Mouse (Mus musculus): ENCODE results near the gene Bcl2l11. TPM values are rescaled to one million over a fixed set of nuclear protein-coding genes. Genes with fewer than 3 reads are reported as not detected.

Bcl2l11 gene
- 17.9 and 18.0 TPM in 2 replicates for polyA plus RNA-seq (2015; fragmentation: Nextera tagmentation; extraction: Ambion mirVana)

DNA sequence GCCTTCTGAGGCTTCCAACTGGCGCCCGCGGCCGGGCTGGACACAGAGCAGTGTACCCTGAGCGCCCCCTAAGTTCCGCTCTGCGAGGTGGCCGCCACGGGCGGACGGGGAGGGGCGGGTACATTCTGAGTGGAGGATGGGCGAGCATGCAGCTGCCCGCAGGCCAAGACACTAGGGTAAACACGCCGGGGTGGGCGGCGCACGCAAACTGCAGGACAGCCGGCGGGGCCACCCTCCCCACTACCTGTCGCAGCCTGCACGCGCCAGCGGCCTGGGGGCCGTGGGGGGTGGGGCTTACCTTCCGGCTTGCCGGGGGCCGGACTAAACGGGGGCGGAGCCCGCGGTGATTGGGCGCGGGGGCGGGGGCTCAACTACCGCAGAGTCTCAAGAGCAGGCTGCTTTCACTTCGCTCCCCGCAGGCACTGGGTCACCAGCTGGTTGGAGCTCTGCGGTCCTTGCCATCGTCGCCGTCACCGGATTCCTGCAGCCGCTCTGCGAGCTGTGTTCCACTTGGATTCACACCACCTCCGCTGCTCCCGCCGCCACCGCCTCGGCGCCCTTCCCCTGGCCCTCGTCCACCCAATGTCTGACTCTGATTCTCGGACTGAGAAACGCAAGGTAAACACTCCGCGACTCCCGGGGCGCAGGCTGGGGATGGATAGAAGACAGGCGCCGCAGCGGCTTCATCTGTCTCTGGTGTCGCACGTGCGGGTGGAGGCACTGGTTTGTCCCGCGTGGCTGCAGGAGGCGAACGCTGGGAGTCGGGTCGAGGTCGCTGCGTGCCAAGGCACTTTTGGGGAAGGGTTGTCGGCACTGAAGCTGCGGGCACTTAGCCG lies at the start of gene Bcl2l11:
Bcl2l11 (plus strand) TSS at position 404 of the 836 bp plus-strand sequence.
- peak within 1 kb of the TSS; percentile 68 for H3K4me3 ChIP-seq
- H3K36me3 ChIP-seq = no peaks in the 10 kb centered on the region
- WGBS = under 1% methylated on average over 74 of the region's 76 CpGs
- peak within 1 kb of the TSS; percentile 92 for H3K27ac ChIP-seq
- H3K9me3 ChIP-seq = no peaks in the 10 kb centered on the region
- H3K4me2 ChIP-seq = peak within 1 kb of the TSS; percentile 98
- ATAC-seq (ENCODE audit: low FRiP score) = peak; percentile 85
- H3K9ac ChIP-seq = peak within 1 kb of the TSS; percentile 83
- peaks cover 60% of the 10 kb centered on the region for H3K4me1 ChIP-seq (replicated peaks)
- H3K27me3 ChIP-seq = peaks cover 43% of the 10 kb centered on the region

DNA sequence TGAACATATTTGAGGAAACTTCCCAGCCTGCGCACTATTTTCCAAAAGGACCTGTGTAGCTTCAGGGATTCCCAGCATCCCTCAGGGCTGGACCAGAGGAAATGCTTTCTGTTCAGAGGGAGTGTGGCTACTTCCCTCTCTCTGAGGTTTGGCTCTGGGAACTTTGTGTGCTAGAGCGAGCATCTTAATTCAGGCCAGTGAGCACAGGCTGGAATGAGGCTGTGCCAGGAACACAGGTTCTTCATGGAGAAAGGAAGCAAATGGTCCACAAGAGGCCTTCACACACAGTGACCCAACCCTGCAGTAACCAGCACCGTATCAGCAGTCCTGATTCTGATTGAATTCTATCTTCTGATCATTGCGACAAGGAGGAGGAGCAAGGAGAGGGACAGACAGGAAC lies 48.9 kb upstream of the Bcl2l11 start:
- H3K27ac ChIP-seq = no peak overlapping the region
- H3K36me3 ChIP-seq = no peaks in the 10 kb centered on the region
- peaks cover 12% of the 10 kb centered on the region for H3K4me1 ChIP-seq (replicated peaks)
- WGBS = 81% methylated on average over 4 of the region's 4 CpGs
- H3K9me3 ChIP-seq = no peaks in the 10 kb centered on the region
- no peak overlapping the region for H3K4me3 ChIP-seq
- H3K9ac ChIP-seq = no peak overlapping the region
- H3K27me3 ChIP-seq = no peaks in the 10 kb centered on the region; the same call in 1 of the 2 replicates
- H3K4me2 ChIP-seq = no peak overlapping the region
- ATAC-seq (ENCODE audit: low FRiP score) = no peak

DNA sequence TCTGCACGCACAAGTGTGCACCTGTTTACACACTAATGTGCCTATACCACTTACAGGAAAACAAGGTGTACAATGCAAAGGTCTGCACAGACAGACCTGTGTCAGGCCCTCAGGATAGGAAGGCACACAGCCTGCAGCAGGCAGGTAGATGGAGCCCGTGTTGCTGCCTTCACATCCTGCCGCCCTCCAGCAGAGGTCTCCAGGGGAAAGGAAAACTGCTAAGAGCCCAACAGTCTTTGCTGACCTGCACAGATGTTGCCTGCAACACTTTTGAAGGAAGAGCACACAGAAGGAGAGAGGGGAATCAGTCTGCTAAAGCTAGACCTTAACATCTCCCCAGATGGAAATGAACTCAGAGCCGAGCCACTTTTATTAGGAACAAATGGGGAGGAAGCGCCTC lies 47.0 kb upstream of the Bcl2l11 start:
- Histone ChIP-seq H3K36me3 (no peaks in the 10 kb centered on the region), H3K4me3 (no peak overlapping the region), H3K27ac (0 out of 2 replicates have a peak overlapping the region, but pooled peaks have one; percentile 49), H3K27me3 (no peaks in the 10 kb centered on the region; the same call in 1 of the 2 replicates), H3K9me3 (no peaks in the 10 kb centered on the region), H3K9ac (no peak overlapping the region), H3K4me2 (peak overlapping the region; percentile 14; the same call in 1 of the 2 replicates), H3K4me1 (replicated peaks) (peaks cover 12% of the 10 kb centered on the region)
- ATAC-seq (ENCODE audit: low FRiP score) = no peak
- WGBS = 41% methylated on average over 5 of the region's 5 CpGs

DNA sequence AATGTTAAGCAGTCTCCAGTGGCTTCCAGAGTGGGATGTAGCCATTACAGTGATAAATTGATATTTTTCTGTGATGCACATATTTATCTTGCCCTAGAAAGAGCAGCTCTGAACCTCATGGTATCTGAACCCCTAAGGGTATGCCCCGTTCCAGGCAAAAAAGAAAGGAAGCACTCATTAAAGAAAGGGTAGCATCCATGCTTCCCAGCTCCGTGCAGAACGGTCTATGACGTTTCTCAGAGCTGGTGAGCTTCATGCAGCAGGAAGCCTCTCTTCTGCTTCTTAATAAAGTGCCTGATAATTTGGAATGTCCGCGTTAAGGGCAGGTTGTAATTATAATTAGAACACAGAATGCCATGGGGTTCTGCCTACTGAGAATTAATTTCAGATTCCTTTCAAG lies 46.5 kb upstream of the Bcl2l11 start:
- Histone ChIP-seq H3K4me1 (replicated peaks) (peaks cover 12% of the 10 kb centered on the region), H3K9me3 (no peaks in the 10 kb centered on the region), H3K27me3 (no peaks in the 10 kb centered on the region; the same call in 1 of the 2 replicates), H3K4me2 (peak overlapping the region; percentile 14; the same call in 1 of the 2 replicates), H3K27ac (peak overlapping the region; percentile 49), H3K9ac (no peak overlapping the region), H3K4me3 (no peak overlapping the region), H3K36me3 (no peaks in the 10 kb centered on the region)
- 52% methylated on average over 6 of the region's 6 CpGs for WGBS
- ATAC-seq (ENCODE audit: low FRiP score) = no peak

DNA sequence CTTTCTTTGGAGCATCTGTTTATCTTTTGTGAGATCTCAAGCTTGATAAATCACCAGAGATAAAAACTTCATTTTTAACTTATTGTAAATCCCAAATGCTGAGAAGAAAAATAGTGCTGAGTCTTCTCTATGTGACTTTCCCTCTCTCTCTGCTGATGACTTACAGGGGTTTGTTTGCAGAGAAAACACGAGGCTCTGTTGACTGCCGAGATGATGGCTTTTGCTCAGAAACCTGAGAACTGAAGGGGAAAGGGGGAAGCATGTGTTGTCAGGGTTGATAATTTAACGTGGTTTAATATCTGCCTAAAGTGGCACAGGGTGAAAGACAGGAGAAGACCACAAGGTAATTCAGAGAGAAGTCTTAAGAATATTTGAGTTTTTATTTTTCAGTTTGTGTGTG lies 42.0 kb upstream of the Bcl2l11 start:
- H3K4me1 ChIP-seq (replicated peaks) = peaks cover 8% of the 10 kb centered on the region
- H3K4me2 ChIP-seq = no peak overlapping the region
- ATAC-seq (ENCODE audit: low FRiP score) = no peak
- no peak overlapping the region for H3K4me3 ChIP-seq
- 50% methylated on average over 3 of the region's 3 CpGs for WGBS
- H3K9me3 ChIP-seq = no peaks in the 10 kb centered on the region
- H3K27ac ChIP-seq = no peak overlapping the region
- no peaks in the 10 kb centered on the region for H3K36me3 ChIP-seq
- H3K27me3 ChIP-seq = no peaks in the 10 kb centered on the region
- H3K9ac ChIP-seq = no peak overlapping the region

DNA sequence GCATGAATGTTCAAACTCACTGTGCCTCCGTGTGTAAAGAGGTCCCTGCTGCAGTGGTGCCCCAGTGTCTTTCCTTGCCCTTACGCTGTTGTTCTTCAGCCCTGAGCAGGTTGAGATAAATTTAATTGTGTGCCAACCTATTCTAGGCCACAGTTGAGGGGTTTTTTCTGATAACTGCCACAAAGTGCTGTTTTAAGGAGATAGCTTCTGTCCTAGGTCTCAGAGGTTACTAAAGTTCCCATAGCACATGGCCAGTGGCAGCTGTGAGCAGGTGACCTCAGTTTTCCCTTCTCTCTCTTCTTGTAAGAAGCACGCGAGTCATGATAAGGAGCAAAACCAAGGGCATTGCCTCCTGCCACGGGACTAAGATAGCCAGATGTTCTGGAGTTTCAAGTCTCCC lies 41.2 kb upstream of the Bcl2l11 start:
- 92% methylated on average over 5 of the region's 5 CpGs for WGBS
- Histone ChIP-seq H3K4me1 (replicated peaks) (peaks cover 4% of the 10 kb centered on the region; the same call in 1 of the 2 replicates), H3K9me3 (no peaks in the 10 kb centered on the region), H3K27me3 (no peaks in the 10 kb centered on the region), H3K4me2 (no peak overlapping the region), H3K4me3 (no peak overlapping the region), H3K36me3 (no peaks in the 10 kb centered on the region), H3K27ac (no peak overlapping the region), H3K9ac (no peak overlapping the region)
- no peak for ATAC-seq (ENCODE audit: low FRiP score)

DNA sequence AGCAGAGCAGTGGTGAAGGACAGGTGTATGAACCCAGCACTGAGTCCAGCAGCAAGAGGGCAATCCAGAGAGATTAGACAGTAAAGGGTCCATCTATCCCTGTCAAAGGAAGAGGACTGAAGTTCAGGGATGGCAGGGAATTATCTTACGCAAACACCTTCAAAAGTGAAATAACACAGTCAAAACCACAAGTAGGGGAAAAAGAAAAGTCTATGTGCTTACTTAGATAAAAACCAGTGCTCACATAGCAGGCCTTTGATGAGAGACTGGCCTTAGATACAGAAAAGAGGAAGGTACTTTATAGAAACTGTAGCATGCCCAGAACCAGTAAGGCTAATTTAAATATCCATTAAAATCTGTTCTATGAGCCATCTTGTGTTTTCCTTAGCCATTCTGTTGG lies 40.4 kb upstream of the Bcl2l11 start:
- 96% methylated on average over 1 of the region's 1 CpGs for WGBS
- no peak overlapping the region for H3K27ac ChIP-seq
- no peak for ATAC-seq (ENCODE audit: low FRiP score)

DNA sequence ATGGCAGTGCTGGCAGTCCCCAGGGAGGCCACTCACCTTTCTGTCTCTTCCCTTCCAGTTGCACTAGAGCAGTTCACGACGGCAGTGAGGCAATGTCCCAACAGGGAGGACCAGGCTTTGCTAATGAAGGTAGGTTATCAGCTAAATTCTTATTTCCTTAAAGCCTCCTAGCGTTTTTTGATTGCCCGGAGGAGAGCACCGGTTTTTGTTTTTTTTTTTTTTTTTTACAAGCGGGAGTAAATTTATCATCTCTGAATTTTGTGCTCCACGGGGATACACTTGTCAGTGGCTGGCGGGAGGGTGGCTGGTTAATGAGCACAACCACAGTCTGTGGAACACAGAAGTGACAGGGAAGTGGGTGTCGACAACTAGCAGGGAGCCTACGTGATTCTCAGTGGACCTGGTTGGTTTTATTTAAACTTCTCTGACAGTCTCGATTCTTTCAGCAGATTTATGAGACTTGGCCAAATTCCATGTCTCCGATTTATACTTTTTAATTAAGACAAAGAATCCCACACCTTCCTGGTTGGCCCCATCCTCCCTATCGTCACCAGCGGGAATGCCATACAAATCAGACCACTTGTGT lies 39.4 kb upstream of the Bcl2l11 start:
- no peaks in the 10 kb centered on the region for H3K27me3 ChIP-seq
- no peak overlapping the region for H3K27ac ChIP-seq
- H3K4me2 ChIP-seq = no peak overlapping the region
- 64% methylated on average over 14 of the region's 14 CpGs for WGBS
- H3K9ac ChIP-seq = no peak overlapping the region
- no peak overlapping the region for H3K4me3 ChIP-seq
- ATAC-seq (ENCODE audit: low FRiP score) = no peak
- H3K36me3 ChIP-seq = no peaks in the 10 kb centered on the region
- H3K4me1 ChIP-seq (replicated peaks) = peaks cover 3% of the 10 kb centered on the region; the same call in 1 of the 2 replicates
- H3K9me3 ChIP-seq = no peaks in the 10 kb centered on the region

More for the DNA sequence above, 40.4 kb upstream of the Bcl2l11 start:
- Histone ChIP-seq H3K4me1 (replicated peaks) (no peaks in the 10 kb centered on the region), H3K4me2 (no peak overlapping the region), H3K9me3 (no peaks in the 10 kb centered on the region), H3K36me3 (no peaks in the 10 kb centered on the region), H3K27me3 (no peaks in the 10 kb centered on the region), H3K4me3 (no peak overlapping the region), H3K9ac (no peak overlapping the region)

DNA sequence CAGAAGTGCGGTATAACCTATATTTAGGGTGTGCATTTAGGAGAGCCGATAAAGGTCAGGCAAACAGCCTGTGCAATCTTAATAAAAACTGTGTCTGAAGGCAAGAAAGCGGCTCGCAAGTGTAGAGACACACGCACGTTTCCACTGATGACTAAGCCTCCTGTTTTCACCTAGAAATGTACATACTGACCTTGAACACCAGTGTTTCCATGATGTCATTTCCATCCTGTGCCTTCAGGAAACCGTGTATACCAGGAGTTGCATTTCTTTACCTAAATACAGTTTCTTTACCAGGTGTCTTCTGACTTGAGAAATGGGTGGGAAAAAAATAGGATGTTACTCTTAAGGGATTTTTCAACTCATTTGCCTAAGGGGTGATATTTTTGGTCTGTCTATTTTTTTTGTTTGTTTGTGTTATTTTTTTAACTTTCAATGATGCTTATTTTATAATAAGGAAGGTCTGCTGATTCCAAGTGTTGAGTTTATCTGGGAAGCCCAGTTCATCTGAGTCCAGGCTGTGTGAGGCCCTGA lies 38.8 kb upstream of the Bcl2l11 start:
- Histone ChIP-seq H3K9me3 (no peaks in the 10 kb centered on the region), H3K27ac (no peak overlapping the region), H3K4me2 (no peak overlapping the region), H3K9ac (no peak overlapping the region), H3K4me1 (replicated peaks) (peaks cover 9% of the 10 kb centered on the region), H3K4me3 (no peak overlapping the region), H3K36me3 (no peaks in the 10 kb centered on the region), H3K27me3 (no peaks in the 10 kb centered on the region)
- ATAC-seq (ENCODE audit: low FRiP score) = no peak
- WGBS = 87% methylated on average over 7 of the region's 7 CpGs

DNA sequence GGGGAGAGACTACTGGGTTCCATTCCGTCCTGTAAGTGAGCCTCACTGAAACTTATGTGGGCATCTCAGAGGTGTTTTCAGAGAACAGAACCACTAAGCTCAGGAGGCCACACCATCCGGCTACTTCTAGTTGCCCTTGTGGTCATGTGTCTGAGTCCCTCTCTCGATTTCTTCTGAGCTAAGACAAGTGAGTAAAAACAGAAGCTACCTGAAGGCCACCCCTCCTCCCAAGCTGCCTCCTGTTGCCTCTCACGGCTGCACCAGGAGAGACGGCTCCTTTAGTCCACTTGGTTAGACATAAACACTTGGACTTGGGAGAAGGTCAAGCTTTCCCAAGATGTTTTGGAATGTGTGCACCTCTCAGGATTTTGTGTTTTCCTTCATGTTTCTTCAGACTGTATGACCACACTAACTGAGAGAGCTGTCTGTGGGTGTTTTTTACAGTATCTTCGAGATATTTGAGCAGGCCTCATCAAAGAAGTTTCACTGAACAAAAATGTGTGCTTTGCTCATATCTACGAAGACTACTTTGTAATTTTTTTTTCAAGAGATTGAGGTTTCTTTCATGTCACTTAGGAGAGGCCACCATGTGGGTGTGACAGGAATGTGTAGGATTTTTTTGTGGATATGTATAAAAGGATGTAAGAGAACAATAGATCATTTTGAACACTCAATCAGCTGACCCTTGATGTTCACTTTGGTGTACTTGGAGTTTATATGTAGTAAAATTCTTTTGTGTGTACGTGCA lies 37.9 kb upstream of the Bcl2l11 start:
- Histone ChIP-seq H3K27ac (no peak overlapping the region), H3K9ac (no peak overlapping the region), H3K9me3 (no peaks in the 10 kb centered on the region), H3K36me3 (no peaks in the 10 kb centered on the region), H3K4me1 (replicated peaks) (peaks cover 13% of the 10 kb centered on the region), H3K4me2 (no peak overlapping the region), H3K27me3 (no peaks in the 10 kb centered on the region), H3K4me3 (no peak overlapping the region)
- no peak for ATAC-seq (ENCODE audit: low FRiP score)
- WGBS = 87% methylated on average over 8 of the region's 8 CpGs

DNA sequence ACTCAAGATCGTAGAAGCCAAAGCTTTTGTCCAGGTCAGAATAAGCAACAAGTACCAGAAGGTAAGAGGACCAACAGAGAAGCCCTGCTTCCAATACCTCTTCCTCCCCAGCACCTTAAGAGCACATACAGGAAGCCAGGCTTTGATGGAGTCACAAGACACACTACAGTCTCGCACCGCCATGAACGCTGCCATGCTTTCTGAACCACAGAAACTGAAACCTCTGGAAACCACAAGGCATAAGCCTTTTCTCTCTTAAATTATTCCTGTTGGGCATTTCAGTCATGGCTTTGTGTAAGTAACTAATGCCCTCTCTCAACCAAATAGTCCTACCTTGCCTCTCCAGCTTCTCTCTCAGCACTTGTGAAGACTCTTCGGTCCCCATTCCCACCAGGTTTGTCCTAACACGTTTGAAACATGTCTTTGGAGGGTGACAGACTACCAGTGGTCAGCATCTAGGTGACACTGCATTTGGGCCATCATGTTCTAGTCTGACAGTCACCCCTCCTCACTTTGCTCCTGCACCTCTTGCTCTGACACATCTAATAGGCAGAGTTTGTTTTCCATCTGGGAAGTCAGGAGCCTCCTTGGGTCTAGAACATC lies 35.5 kb upstream of the Bcl2l11 start:
- 92% methylated on average over 6 of the region's 6 CpGs for WGBS
- no peak for ATAC-seq (ENCODE audit: low FRiP score)
- H3K27me3 ChIP-seq = no peaks in the 10 kb centered on the region

More for the DNA sequence above, 35.5 kb upstream of the Bcl2l11 start:
- H3K36me3 ChIP-seq = no peaks in the 10 kb centered on the region
- no peak overlapping the region for H3K9ac ChIP-seq
- no peak overlapping the region for H3K4me3 ChIP-seq
- H3K27ac ChIP-seq = no peak overlapping the region
- H3K4me2 ChIP-seq = no peak overlapping the region
- no peaks in the 10 kb centered on the region for H3K9me3 ChIP-seq
- peaks cover 21% of the 10 kb centered on the region for H3K4me1 ChIP-seq (replicated peaks)

Measured in hindbrain, embryonic 13.5 days (tissue).